Mouse (Mus musculus) heart, postnatal 0 days (tissue): ENCODE measurements around the gene Tmem117. TPM values are rescaled to one million over a fixed set of nuclear protein-coding genes. Genes with fewer than 3 reads are reported as not detected.

Experiments
- ATAC-seq: fragments of 200-750 bp; cut with Nextera tagmentation; 2 replicates; pipeline ENCODE4 v1.8.0; 2017; ENCODE audit warnings: low read depth, moderate number of reproducible peaks, moderate library complexity; ENCODE audit not compliant: insufficient read depth
- DNase-seq: peaks from one replicate; pipeline ENCODE4 v3.0.0-alpha.2; 2016; ENCODE audit warnings: low spot score
- H3K27ac ChIP-seq: fragments of 300-500 bp; sonication (generic); 2 replicates; pipeline ENCODE4 v1.5.1; 2014; ENCODE audit warnings: low read depth, mild to moderate bottlenecking
- H3K27me3 ChIP-seq: fragments of 300-500 bp; sonication (generic); 2 replicates; pipeline ENCODE4 v1.6.1; 2014; ENCODE audit warnings: low read length, mixed read lengths; ENCODE audit not compliant: control insufficient read depth, insufficient read depth
- H3K36me3 ChIP-seq: fragments of 300-500 bp; sonication (generic); replicated peaks from 2 replicates; pipeline ENCODE4 v1.6.1; 2014; ENCODE audit warnings: low read length, mixed read lengths; ENCODE audit not compliant: control insufficient read depth, insufficient read depth
- H3K4me1 ChIP-seq: fragments of 300-500 bp; sonication (generic); 2 replicates; pipeline ENCODE4 v1.6.1; 2014; ENCODE audit warnings: antibody characterized with exemption; ENCODE audit not compliant: control insufficient read depth, insufficient read depth
- H3K4me2 ChIP-seq: fragments of 300-500 bp; sonication (generic); 2 replicates; pipeline ENCODE4 v1.6.1; 2014; ENCODE audit warnings: low read depth, mild to moderate bottlenecking, low read length, moderate library complexity
- H3K4me3 ChIP-seq: fragments of 300-500 bp; sonication (generic); 2 replicates; pipeline ENCODE4 v1.5.1; 2014; ENCODE audit warnings: low read depth, low read length
- H3K9ac ChIP-seq: fragments of 300-500 bp; sonication (generic); replicated peaks from 2 replicates; pipeline ENCODE4 v1.6.1; 2014; ENCODE audit warnings: low read depth, low read length, mixed read lengths
- H3K9me3 ChIP-seq: fragments of 300-500 bp; sonication (generic); replicated peaks from 2 replicates; pipeline ENCODE4 v1.6.1; 2016; ENCODE audit warnings: low read length; ENCODE audit not compliant: control insufficient read depth
- CTCF ChIP-seq: IDR thresholded peaks from 2 replicates; pipeline ENCODE4 v1.5.1; 2016; ENCODE audit warnings: antibody characterized with exemption, control low read depth, low read depth
- EP300 ChIP-seq: IDR thresholded peaks from 2 replicates; pipeline ENCODE4 v1.6.1; 2016; ENCODE audit warnings: antibody characterized with exemption, low read depth
- WGBS: fragments of 180-500 bp; shearing (Covaris S2); extraction: QIAGEN DNeasy Blood & Tissue Kit; methylation state at CpG from one replicate; pipeline ENCODE4 v1.1.7; 2014; 5-methylcytosine and 5-hydroxymethylcytosine counted together
- polyA plus RNA-seq: library from polyadenylated mRNA; unstranded; fragments of >200 nt; fragmentation: Nextera tagmentation; extraction: Ambion mirVana; gene quantifications from 2 replicates; pipeline ENCODE4 v1.2.1, GENCODE M21; 2015
- total RNA-seq: library from RNA; depleted of rRNA; stranded (reverse); fragments of >200 nt; gene quantifications from 2 replicates; pipeline ENCODE4 v1.2.3, GENCODE M21; 2014; ENCODE audit warnings: low replicate concordance

The Tmem117 gene
- total and polyA plus RNA-seq, 2 experiments from 2014 or later: 2.5 to 3.5 TPM

GRCm38 (mm10) chr15:94795484-94795883, 166.5 kb downstream of the Tmem117 start:
- no peak overlapping the region for H3K27ac ChIP-seq
- H3K9ac ChIP-seq: no peak overlapping the region
- ATAC-seq (no peak), DNase-seq (no peak)
- H3K9me3 ChIP-seq: no peaks in the 10 kb centered on the region
- TF ChIP-seq EP300 (no peak), CTCF (no peak)
- 64% methylated on average over 4 of the region's 4 CpGs for WGBS
- no peaks in the 10 kb centered on the region for H3K36me3 ChIP-seq
- H3K27me3 ChIP-seq: no peaks in the 10 kb centered on the region
- H3K4me1 ChIP-seq: no peaks in the 10 kb centered on the region
- no peak overlapping the region for H3K4me2 ChIP-seq
- H3K4me3 ChIP-seq: no peak overlapping the region

- 0 out of 2 replicates have a peak, but pooled peaks cover 3% of the 10 kb centered on the region for H3K27me3 ChIP-seq
- ATAC-seq: no peak
- H3K9me3 ChIP-seq: no peaks in the 10 kb centered on the region
- TF ChIP-seq EP300 (no peak), CTCF (no peak)
- no peak overlapping the region for H3K9ac ChIP-seq
- no peak overlapping the region for H3K4me2 ChIP-seq
- DNase-seq: no peak
- H3K36me3 ChIP-seq: no peaks in the 10 kb centered on the region
- 18% methylated on average over 3 of the region's 3 CpGs for WGBS
- H3K4me3 ChIP-seq: no peak overlapping the region
- no peak overlapping the region for H3K27ac ChIP-seq
- H3K4me1 ChIP-seq: no peaks in the 10 kb centered on the region
These were observed 169.2 kb downstream of the Tmem117 start for GRCm38 (mm10) chr15:94798236-94798635.

DNA sequence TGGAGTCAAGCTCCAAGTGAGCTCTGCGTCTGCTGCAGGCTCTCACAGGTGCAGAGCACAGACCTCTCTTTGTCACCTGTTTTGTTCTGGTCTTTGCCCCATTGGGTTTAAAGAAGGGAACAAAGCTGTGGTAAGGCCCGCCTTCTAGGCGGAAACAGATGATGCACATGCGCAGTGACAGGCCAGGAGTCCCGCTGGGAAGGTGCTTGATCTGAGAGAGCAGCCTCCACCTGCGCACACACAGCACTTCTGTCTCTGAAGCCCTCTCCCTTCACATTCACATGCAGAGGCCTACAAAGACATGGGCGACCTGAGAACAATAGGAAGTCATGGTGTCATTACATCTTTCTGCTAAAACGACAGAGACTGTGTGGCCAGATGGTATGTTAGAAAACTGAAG, 172.4 kb downstream of the Tmem117 start:
- H3K27me3 ChIP-seq: 0 out of 2 replicates have a peak, but pooled peaks cover 3% of the 10 kb centered on the region
- TF ChIP-seq EP300: no peak
- TF ChIP-seq CTCF: no peak

GRCm38 (mm10) chr15:94802820-94803219, 173.8 kb downstream of the Tmem117 start:
- DNase-seq (no peak), ATAC-seq (no peak)
- 81% methylated on average over 17 of the region's 17 CpGs for WGBS
- Histone ChIP-seq H3K27me3 (peaks cover 7% of the 10 kb centered on the region; the same call in 1 of the 2 replicates), H3K9ac (no peak overlapping the region), H3K4me2 (no peak overlapping the region), H3K4me3 (no peak overlapping the region), H3K9me3 (no peaks in the 10 kb centered on the region), H3K36me3 (no peaks in the 10 kb centered on the region), H3K27ac (no peak overlapping the region), H3K4me1 (no peaks in the 10 kb centered on the region)
- TF ChIP-seq EP300 (no peak), CTCF (no peak)

More for the DNA sequence above, 172.4 kb downstream of the Tmem117 start:
- H3K4me2 ChIP-seq: no peak overlapping the region
- 79% methylated on average over 8 of the region's 8 CpGs for WGBS
- no peaks in the 10 kb centered on the region for H3K36me3 ChIP-seq
- H3K27ac ChIP-seq: no peak overlapping the region
- H3K9ac ChIP-seq: no peak overlapping the region
- H3K9me3 ChIP-seq: no peaks in the 10 kb centered on the region
- no peaks in the 10 kb centered on the region for H3K4me1 ChIP-seq
- ATAC-seq: no peak
- DNase-seq: no peak
- no peak overlapping the region for H3K4me3 ChIP-seq

- Histone ChIP-seq H3K27ac (no peak overlapping the region), H3K4me2 (no peak overlapping the region), H3K27me3 (peaks cover 7% of the 10 kb centered on the region; the same call in 1 of the 2 replicates), H3K9me3 (no peaks in the 10 kb centered on the region), H3K36me3 (no peaks in the 10 kb centered on the region), H3K4me3 (no peak overlapping the region), H3K9ac (no peak overlapping the region), H3K4me1 (no peaks in the 10 kb centered on the region)
- no peak for ATAC-seq
- no peak for TF ChIP-seq CTCF
- TF ChIP-seq EP300: no peak
- WGBS: 16% methylated on average over 17 of the region's 17 CpGs
- no peak for DNase-seq
These were observed 174.8 kb downstream of the Tmem117 start for GRCm38 (mm10) chr15:94803624-94804342.
